Mouse (Mus musculus) testis, adult 2 months (tissue): ENCODE measurements at regions not wholly inside any gene's neighbourhood (a gene's known extent, or its start where the extent isn't known, plus 50 kb on each side); places are given as distances from the start of the nearest gene placed in this dataset.

ENCODE experiments used
- CTCF ChIP-seq: fragments of 200-500 bp; IDR thresholded peaks from 2 replicates; pipeline ENCODE4 v1.5.1; 2012; ENCODE audit warnings: low read depth, mild to moderate bottlenecking, inconsistent platforms, low read length, moderate library complexity; ENCODE audit not compliant: control insufficient read depth, insufficient read depth, insufficient replicate concordance
- POLR2A ChIP-seq: fragments of 200-500 bp; IDR thresholded peaks from 2 replicates; pipeline ENCODE4 v1.6.1; 2012; ENCODE audit warnings: low read depth, mild to moderate bottlenecking, inconsistent platforms, low read length, moderate library complexity; ENCODE audit not compliant: control insufficient read depth

DNA sequence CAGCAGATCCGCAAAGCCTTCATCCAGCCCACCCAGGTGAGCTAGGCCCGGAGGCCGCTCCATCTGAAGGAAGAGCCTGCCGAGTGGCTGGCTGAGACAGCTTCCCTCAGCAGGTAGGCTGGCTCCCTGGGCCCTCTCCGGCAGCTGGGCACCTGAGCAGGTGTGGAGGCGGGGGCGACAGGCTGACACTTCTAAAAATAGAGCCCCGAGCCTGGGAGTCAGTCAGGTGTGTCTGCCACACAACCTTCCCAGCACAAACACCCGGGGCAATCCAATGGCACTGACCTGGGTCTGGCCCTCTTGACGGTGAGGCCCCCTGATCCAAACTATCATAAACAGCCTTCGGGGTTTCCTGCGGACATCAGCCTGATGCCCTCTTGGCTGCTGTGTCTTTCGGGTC lies 58.5 kb downstream of the Zfp36l2 start:
- TF ChIP-seq CTCF (no peak), POLR2A (no peak)
